Mouse (Mus musculus) liver, postnatal 0 days (tissue): ENCODE results near the gene Daxx. TPM values are rescaled to one million over a fixed set of nuclear protein-coding genes. Genes with fewer than 3 reads are reported as not detected.

Source experiments
- ATAC-seq: fragments of 200-750 bp; cut with Nextera tagmentation; 2 replicates; pipeline ENCODE4 v1.8.0; 2017; ENCODE audit warnings: mild to moderate bottlenecking, moderate library complexity
- DNase-seq: peaks from one replicate; pipeline ENCODE4 v3.0.0-alpha.2; 2016
- H3K27ac ChIP-seq: fragments of 300-500 bp; sonication (generic); 2 replicates; pipeline ENCODE4 v1.5.1; 2014; ENCODE audit warnings: antibody characterized with exemption, moderate library complexity, mild to moderate bottlenecking, low read depth
- H3K27me3 ChIP-seq: fragments of 300-500 bp; sonication (generic); 2 replicates; pipeline ENCODE4 v1.6.1; 2014; ENCODE audit warnings: low read length, control low read depth, mixed read lengths; ENCODE audit not compliant: insufficient read depth
- H3K36me3 ChIP-seq: fragments of 300-500 bp; sonication (generic); replicated peaks from 2 replicates; pipeline ENCODE4 v1.6.1; 2014; ENCODE audit warnings: mild to moderate bottlenecking, control low read depth, low read length, moderate library complexity, mixed read lengths; ENCODE audit not compliant: insufficient read depth
- H3K4me1 ChIP-seq: fragments of 300-500 bp; sonication (generic); 2 replicates; pipeline ENCODE4 v1.6.1; 2014; ENCODE audit warnings: antibody characterized with exemption, mild to moderate bottlenecking, control low read depth; ENCODE audit not compliant: insufficient read depth
- H3K4me2 ChIP-seq: fragments of 300-500 bp; sonication (generic); 2 replicates; pipeline ENCODE4 v1.6.1; 2014; ENCODE audit warnings: low read depth, mild to moderate bottlenecking, low read length, moderate library complexity, mixed read lengths
- H3K4me3 ChIP-seq: fragments of 300-500 bp; sonication (generic); 2 replicates; pipeline ENCODE4 v1.5.1; 2014; ENCODE audit warnings: low read depth, low read length
- H3K9ac ChIP-seq: fragments of 300-500 bp; sonication (generic); replicated peaks from 2 replicates; pipeline ENCODE4 v1.6.1; 2014; ENCODE audit warnings: mild to moderate bottlenecking, moderate library complexity
- H3K9me3 ChIP-seq: fragments of 300-500 bp; sonication (generic); 2 replicates; pipeline ENCODE4 v1.6.1; 2016; ENCODE audit warnings: mild to moderate bottlenecking, control low read depth, low read length, mixed read lengths
- CTCF ChIP-seq: sonication (generic); IDR thresholded peaks from 2 replicates; pipeline ENCODE4 v1.5.1; 2016; ENCODE audit warnings: antibody characterized with exemption, low read depth
- EP300 ChIP-seq: IDR thresholded peaks from 2 replicates; pipeline ENCODE4 v1.6.1; 2016; ENCODE audit warnings: antibody characterized with exemption, low read depth, mild to moderate bottlenecking
- WGBS: fragments of 180-500 bp; shearing (Covaris S2); extraction: QIAGEN DNeasy Blood & Tissue Kit; methylation state at CpG from one replicate; pipeline ENCODE4 v1.1.7; 2014; ENCODE audit not compliant: insufficient replicate concordance; 5-methylcytosine and 5-hydroxymethylcytosine counted together
- polyA plus RNA-seq: library from polyadenylated mRNA; unstranded; fragments of >200 nt; fragmentation: Nextera tagmentation; extraction: Ambion mirVana; gene quantifications from 2 replicates; pipeline ENCODE4 v1.2.1, GENCODE M21; 2015

Daxx gene
- polyA plus RNA-seq, 1 experiment from 2014 or later, result 12.6 TPM

DNA sequence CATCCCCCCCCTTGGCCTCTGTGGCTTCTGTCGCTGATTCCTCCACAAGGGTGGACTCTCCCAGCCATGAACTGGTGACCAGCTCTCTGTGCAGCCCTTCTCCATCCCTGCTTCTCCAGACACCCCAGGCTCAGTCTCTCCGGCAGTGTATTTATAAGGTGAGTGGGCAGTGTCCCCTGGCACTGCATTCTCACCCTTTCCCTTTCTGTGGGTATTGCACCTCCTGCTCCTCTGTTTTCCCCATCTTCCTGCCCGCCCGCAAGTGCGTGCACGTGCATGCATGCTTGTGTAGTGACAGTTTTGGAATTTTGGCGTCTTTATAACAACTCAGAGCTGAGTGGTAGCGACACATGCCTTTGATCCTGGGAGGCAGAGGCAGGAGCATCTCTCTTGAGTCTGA is 4.7 kb downstream of the Daxx start:
- Histone ChIP-seq H3K27ac (no peak overlapping the region), H3K4me2 (no peak overlapping the region), H3K27me3 (no peaks in the 10 kb centered on the region), H3K4me1 (peaks cover 32% of the 10 kb centered on the region), H3K9me3 (no peaks in the 10 kb centered on the region), H3K9ac (no peak overlapping the region), H3K36me3 (peaks cover 53% of the 10 kb centered on the region), H3K4me3 (no peak overlapping the region)
- 89% methylated on average over 8 of the region's 8 CpGs for WGBS
- DNase-seq (no peak), ATAC-seq (no peak)
- TF ChIP-seq EP300 (no peak), CTCF (no peak)

- H3K4me3 ChIP-seq, result peak overlapping the region; percentile 73
- H3K27me3 ChIP-seq, result no peaks in the 10 kb centered on the region
- H3K9me3 ChIP-seq, result no peaks in the 10 kb centered on the region
- H3K27ac ChIP-seq, result peak overlapping the region; percentile 79; the same call in 1 of the 2 replicates
- 73% methylated on average over 13 of the region's 13 CpGs for WGBS
- peak overlapping the region; percentile 91 for H3K4me2 ChIP-seq
- H3K4me1 ChIP-seq, result peaks cover 34% of the 10 kb centered on the region
- TF ChIP-seq EP300 (no peak), CTCF (peak; percentile 59)
- no peak overlapping the region for H3K9ac ChIP-seq
- DNase-seq (no peak), ATAC-seq (no peak)
- peaks cover 53% of the 10 kb centered on the region for H3K36me3 ChIP-seq
Measured at GRCm38 (mm10) chr17:33914969-33915391, 5.8 kb downstream of the Daxx start.

DNA sequence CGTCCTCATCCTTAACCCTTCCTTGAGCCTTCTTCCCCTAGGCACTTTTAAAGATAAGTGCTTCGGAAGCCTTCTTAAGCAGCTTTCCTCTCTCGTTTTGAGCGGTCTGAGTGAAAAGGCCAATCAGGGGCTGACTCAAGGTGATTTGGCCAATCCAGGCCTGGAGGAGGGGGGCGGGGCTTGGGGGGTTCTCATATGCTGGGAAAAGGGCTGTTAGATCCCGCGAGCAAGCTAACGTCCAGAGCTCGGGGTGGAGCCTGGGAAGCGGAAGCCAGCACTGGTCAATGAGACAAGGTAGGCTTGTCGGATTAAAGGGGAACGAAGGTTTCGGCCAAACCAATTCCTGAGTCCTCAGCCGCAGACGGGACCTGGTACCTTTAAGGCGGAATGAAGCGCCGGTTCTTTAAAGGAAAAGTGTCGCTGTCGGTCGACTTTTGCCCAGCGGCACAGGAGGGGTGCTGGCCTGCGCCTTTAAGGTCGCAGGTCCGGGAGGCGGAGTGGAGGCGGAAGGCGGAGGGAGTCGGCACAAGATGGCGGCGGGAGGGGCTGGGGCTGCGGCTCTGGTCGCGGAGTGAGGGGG is 6.5 kb downstream of the Daxx start, which contains the start of the genes Tapbp and Zbtb22:
Gene Tapbp, plus strand, starts transcription at position 229 of the 580 bp plus-strand sequence.
Gene Zbtb22, plus strand, starts transcription at position 234 of the 580 bp plus-strand sequence.
- 0% methylated on average over 33 of the region's 34 CpGs for WGBS
- TF ChIP-seq CTCF (no peak), EP300 (peak; percentile 69)
- Histone ChIP-seq H3K9ac (peak within 1 kb of the TSS; percentile 59), H3K4me3 (peak within 1 kb of the TSS; percentile 73), H3K4me2 (peak within 1 kb of the TSS; percentile 91), H3K9me3 (no peaks in the 10 kb centered on the region), H3K4me1 (peaks cover 28% of the 10 kb centered on the region), H3K27me3 (no peaks in the 10 kb centered on the region), H3K36me3 (peaks cover 53% of the 10 kb centered on the region), H3K27ac (peak within 1 kb of the TSS; percentile 79)
- DNase-seq (peak; percentile 98), ATAC-seq (peak; percentile 88)

DNA sequence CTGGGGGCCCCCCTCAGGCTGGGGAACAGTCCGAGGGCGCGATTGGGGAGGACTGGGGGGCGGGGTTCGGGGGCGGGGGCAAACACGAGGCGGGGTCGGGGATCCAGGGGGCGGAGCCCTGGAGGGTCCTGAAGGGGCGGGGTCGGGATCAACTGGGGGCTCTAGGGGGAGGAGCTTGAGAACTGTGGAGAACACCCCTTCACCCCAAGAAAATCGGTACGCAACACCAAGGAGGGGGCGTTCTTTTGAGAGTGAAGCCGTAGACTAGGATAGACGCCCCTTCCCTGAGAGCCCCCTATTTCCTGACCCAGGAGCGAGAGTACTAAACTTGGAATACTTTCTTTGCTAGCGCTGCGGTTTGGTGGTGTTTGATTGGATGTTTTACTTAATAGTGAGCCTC is 7.1 kb downstream of the Daxx start:
- peak overlapping the region; percentile 79 for H3K27ac ChIP-seq
- WGBS, result 0% methylated on average over 9 of the region's 20 CpGs
- H3K4me3 ChIP-seq, result peak overlapping the region; percentile 73
- H3K9ac ChIP-seq, result peak overlapping the region; percentile 59
- peak overlapping the region; percentile 91 for H3K4me2 ChIP-seq
- no peak for DNase-seq
- H3K9me3 ChIP-seq, result no peaks in the 10 kb centered on the region
- ATAC-seq, result no peak
- H3K27me3 ChIP-seq, result no peaks in the 10 kb centered on the region
- H3K4me1 ChIP-seq, result peaks cover 29% of the 10 kb centered on the region
- H3K36me3 ChIP-seq, result peaks cover 50% of the 10 kb centered on the region
- TF ChIP-seq EP300, result no peak
- TF ChIP-seq CTCF, result no peak

- no peak for ATAC-seq
- Histone ChIP-seq H3K9me3 (no peaks in the 10 kb centered on the region), H3K27me3 (no peaks in the 10 kb centered on the region), H3K27ac (no peak overlapping the region), H3K36me3 (peaks cover 47% of the 10 kb centered on the region), H3K4me2 (peak overlapping the region; percentile 91), H3K4me3 (peak overlapping the region; percentile 73), H3K4me1 (peaks cover 27% of the 10 kb centered on the region), H3K9ac (peak overlapping the region; percentile 59)
- DNase-seq, result no peak
- TF ChIP-seq CTCF (no peak), EP300 (no peak)
- 84% methylated on average over 31 of the region's 31 CpGs for WGBS
Measured at GRCm38 (mm10) chr17:33916847-33917655, 7.8 kb downstream of the Daxx start.

DNA sequence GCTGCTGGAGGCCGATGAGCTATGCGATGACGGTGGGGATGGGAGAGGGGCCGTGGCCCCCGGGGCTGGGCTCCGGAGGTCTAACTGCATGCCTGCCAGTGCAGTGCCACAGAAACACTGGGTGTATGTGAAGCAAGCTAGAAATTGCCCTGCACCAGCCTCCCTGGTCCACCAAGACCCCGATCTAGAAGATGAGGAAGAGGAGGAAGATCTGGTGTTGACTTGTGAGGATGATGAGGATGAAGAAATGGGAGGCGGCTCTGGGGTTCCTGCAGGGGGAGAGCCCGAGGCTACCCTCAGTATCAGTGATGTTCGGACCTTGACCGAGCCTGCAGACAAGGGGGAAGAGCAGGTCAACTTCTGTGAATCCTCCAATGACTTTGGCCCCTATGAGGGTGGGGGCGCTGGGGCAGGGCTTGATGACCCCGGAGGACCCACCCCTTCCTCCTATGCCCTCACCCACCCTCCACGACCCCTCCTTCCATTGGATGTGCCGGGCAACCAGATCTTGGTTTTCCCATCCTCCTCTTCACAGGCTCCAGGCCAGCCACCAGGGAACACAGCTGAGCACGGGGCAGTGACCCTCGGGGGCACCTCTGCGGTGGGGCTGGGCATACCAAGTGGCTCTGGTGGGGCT is 8.6 kb downstream of the Daxx start:
- Histone ChIP-seq H3K27me3 (no peaks in the 10 kb centered on the region), H3K9ac (no peak overlapping the region), H3K27ac (no peak overlapping the region), H3K9me3 (no peaks in the 10 kb centered on the region), H3K4me3 (no peak overlapping the region), H3K4me2 (no peak overlapping the region), H3K4me1 (peaks cover 27% of the 10 kb centered on the region), H3K36me3 (peaks cover 45% of the 10 kb centered on the region)
- no peak for ATAC-seq
- no peak for DNase-seq
- 84% methylated on average over 18 of the region's 18 CpGs for WGBS
- TF ChIP-seq EP300, result no peak
- no peak for TF ChIP-seq CTCF
